Mouse (Mus musculus): ENCODE data around the gene Olfr692. TPM values are rescaled to one million over a fixed set of nuclear protein-coding genes. Genes with fewer than 3 reads are reported as not detected.

The Olfr692 gene
- not detected for polyA plus RNA-seq (2015; fragmentation: Illumina TruSeq; extraction: RNeasy Lipid Tissue Mini Kit (QIAGEN cat#74804); ENCODE audit: insufficient read depth, low read depth, low replicate concordance)

GRCm38 (mm10) chr7:105367930-105368329, at the start of gene Olfr692:
Gene Olfr692, plus strand, starts transcription at chr7:105368230.

GRCm38 (mm10) chr7:105334004-105334403, 34.0 kb upstream of the Olfr692 start, which contains the start of gene Olfr690:
Gene Olfr690, minus strand, starts transcription at chr7:105334104.

GRCm38 (mm10) chr7:105342170-105342569, 25.9 kb upstream of the Olfr692 start, which contains the start of gene Olfr691:
Gene Olfr691, minus strand, starts transcription at chr7:105342270.

GRCm38 (mm10) chr7:105374866-105375265, 6.8 kb downstream of the Olfr692 start, which contains the start of gene Gm5901:
Gene Gm5901, plus strand, starts transcription at chr7:105375038.

GRCm38 (mm10) chr7:105399935-105400624, 32.0 kb downstream of the Olfr692 start, which contains the start of gene Fam160a2:
Gene Fam160a2, minus strand, starts transcription at chr7:105400054.

GRCm38 (mm10) chr7:105404268-105404667, 36.2 kb downstream of the Olfr692 start, which contains the start of gene Cnga4:
Gene Cnga4, plus strand, starts transcription at chr7:105404568.

Other genes starting within 250 kb of the Olfr692 start
- gene Olfr683, start 221.2 kb upstream of the Olfr692 start, polyA plus RNA-seq (2015; fragmentation: Illumina TruSeq; extraction: RNeasy Lipid Tissue Mini Kit (QIAGEN cat#74804); ENCODE audit: insufficient read depth, low read depth, low replicate concordance) = not detected
- gene Olfr684, start 204.6 kb upstream of the Olfr692 start, polyA plus RNA-seq (2015; fragmentation: Illumina TruSeq; extraction: RNeasy Lipid Tissue Mini Kit (QIAGEN cat#74804); ENCODE audit: insufficient read depth, low read depth, low replicate concordance) = not detected
- gene Olfr685, start 182.2 kb upstream of the Olfr692 start, polyA plus RNA-seq (2015; fragmentation: Illumina TruSeq; extraction: RNeasy Lipid Tissue Mini Kit (QIAGEN cat#74804); ENCODE audit: insufficient read depth, low read depth, low replicate concordance) = not detected
- not detected for gene Olfr686, start 160.7 kb upstream of the Olfr692 start, polyA plus RNA-seq (2015; fragmentation: Illumina TruSeq; extraction: RNeasy Lipid Tissue Mini Kit (QIAGEN cat#74804); ENCODE audit: insufficient read depth, low read depth, low replicate concordance)
- not detected for gene Olfr688, start 80.1 kb upstream of the Olfr692 start, polyA plus RNA-seq (2015; fragmentation: Illumina TruSeq; extraction: RNeasy Lipid Tissue Mini Kit (QIAGEN cat#74804); ENCODE audit: insufficient read depth, low read depth, low replicate concordance)
- gene Olfr689, start 57.1 kb upstream of the Olfr692 start, polyA plus RNA-seq (2015; fragmentation: Illumina TruSeq; extraction: RNeasy Lipid Tissue Mini Kit (QIAGEN cat#74804); ENCODE audit: insufficient read depth, low read depth, low replicate concordance) = not detected
- gene Olfr690, start 34.1 kb upstream of the Olfr692 start, polyA plus RNA-seq (2015; fragmentation: Illumina TruSeq; extraction: RNeasy Lipid Tissue Mini Kit (QIAGEN cat#74804); ENCODE audit: insufficient read depth, low read depth, low replicate concordance) = not detected
- not detected for gene Olfr691, start 26.0 kb upstream of the Olfr692 start, polyA plus RNA-seq (2015; fragmentation: Illumina TruSeq; extraction: RNeasy Lipid Tissue Mini Kit (QIAGEN cat#74804); ENCODE audit: insufficient read depth, low read depth, low replicate concordance)
- not detected for gene Gm5901, start 6.8 kb downstream of the Olfr692 start, polyA plus RNA-seq (2015; fragmentation: Illumina TruSeq; extraction: RNeasy Lipid Tissue Mini Kit (QIAGEN cat#74804); ENCODE audit: insufficient read depth, low read depth, low replicate concordance)
- gene Fam160a2, start 31.8 kb downstream of the Olfr692 start, polyA plus RNA-seq (2015; fragmentation: Illumina TruSeq; extraction: RNeasy Lipid Tissue Mini Kit (QIAGEN cat#74804); ENCODE audit: insufficient read depth, low read depth, low replicate concordance) = 18.0 TPM
- not detected for gene Cnga4, start 36.3 kb downstream of the Olfr692 start, polyA plus RNA-seq (2015; fragmentation: Illumina TruSeq; extraction: RNeasy Lipid Tissue Mini Kit (QIAGEN cat#74804); ENCODE audit: insufficient read depth, low read depth, low replicate concordance)
- gene Cckbr, start 57.5 kb downstream of the Olfr692 start, polyA plus RNA-seq (2015; fragmentation: Illumina TruSeq; extraction: RNeasy Lipid Tissue Mini Kit (QIAGEN cat#74804); ENCODE audit: insufficient read depth, low read depth, low replicate concordance) = not detected
- gene Cavin3, start 114.1 kb downstream of the Olfr692 start, polyA plus RNA-seq (2015; fragmentation: Illumina TruSeq; extraction: RNeasy Lipid Tissue Mini Kit (QIAGEN cat#74804); ENCODE audit: insufficient read depth, low read depth, low replicate concordance) = 18.3 TPM
- 10.9 TPM for gene Smpd1, start 186.1 kb downstream of the Olfr692 start, polyA plus RNA-seq (2015; fragmentation: Illumina TruSeq; extraction: RNeasy Lipid Tissue Mini Kit (QIAGEN cat#74804); ENCODE audit: insufficient read depth, low read depth, low replicate concordance)
- 3.9 TPM for gene Apbb1, start 213.4 kb downstream of the Olfr692 start, polyA plus RNA-seq (2015; fragmentation: Illumina TruSeq; extraction: RNeasy Lipid Tissue Mini Kit (QIAGEN cat#74804); ENCODE audit: insufficient read depth, low read depth, low replicate concordance)
- not detected for gene Hpx, start 231.9 kb downstream of the Olfr692 start, polyA plus RNA-seq (2015; fragmentation: Illumina TruSeq; extraction: RNeasy Lipid Tissue Mini Kit (QIAGEN cat#74804); ENCODE audit: insufficient read depth, low read depth, low replicate concordance)

All from pancreas, adult 10 weeks (tissue).